Mouse (Mus musculus): ENCODE measurements around the gene Herc4.
"Not testable (repeated sequence)": the region's sequence is repeated elsewhere in the genome, so short reads cannot be mapped to it uniquely, and the experiment has no call there.

The Herc4 gene

DNA sequence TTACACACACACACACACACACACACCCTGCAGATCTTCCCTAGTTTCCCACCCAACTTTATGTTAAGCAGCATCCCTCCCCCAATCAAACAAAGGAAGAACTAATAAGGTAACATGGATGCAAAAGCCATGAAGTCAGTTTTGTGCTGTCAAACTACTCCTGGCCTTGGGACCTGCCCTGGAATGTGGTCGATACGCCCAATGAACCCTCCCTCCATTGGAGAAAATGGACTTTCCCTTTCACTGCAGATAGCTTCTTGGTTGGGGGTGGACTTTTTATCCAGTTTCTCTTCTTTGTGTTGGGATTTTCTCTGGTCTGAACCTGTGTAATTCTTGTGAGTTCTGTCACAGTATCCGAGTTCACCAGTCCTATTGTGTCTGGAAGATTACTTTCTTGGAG is 15.1 kb downstream of the Herc4 start:
- no peak for DNase-seq

DNA sequence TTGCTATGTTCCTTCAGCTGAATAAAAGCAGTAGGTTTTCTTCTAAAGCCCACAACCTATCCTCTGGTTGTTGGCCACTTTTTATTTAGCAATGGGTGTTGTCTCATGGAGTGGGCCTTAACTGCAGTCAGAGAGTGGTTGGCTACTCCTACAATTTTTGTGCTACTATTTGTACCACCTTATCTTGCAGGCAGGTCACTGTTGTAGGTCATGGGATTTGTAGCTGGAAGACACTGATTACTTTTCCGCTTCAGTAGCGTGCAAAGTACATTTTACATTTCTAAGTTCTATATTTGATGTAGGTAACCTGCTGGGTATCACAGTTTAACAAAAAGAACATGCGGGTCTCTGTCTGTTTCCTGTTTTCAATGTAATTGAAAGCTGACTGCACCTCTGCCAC is 15.7 kb downstream of the Herc4 start:
- DNase-seq: no peak

DNA sequence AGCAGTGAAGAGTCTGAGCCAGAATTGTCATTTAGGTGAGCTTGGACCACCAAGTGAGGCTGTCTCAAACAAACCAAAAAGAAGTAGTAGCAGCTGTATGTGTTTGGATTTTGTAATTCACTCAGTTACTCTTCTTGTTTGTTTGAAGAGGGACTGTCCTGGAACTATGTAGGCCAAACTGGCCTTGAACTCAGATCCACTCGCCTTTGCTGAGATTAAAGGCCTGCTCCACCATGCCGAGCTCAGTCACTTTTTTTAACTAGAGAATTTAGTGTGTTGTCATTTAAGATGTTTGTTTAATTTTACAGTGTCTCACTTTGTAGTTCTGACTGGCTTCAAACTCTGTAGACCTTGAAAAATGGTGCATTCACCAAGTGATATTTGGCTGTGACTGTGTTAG is 24.3 kb downstream of the Herc4 start:
- DNase-seq: no peak

DNA sequence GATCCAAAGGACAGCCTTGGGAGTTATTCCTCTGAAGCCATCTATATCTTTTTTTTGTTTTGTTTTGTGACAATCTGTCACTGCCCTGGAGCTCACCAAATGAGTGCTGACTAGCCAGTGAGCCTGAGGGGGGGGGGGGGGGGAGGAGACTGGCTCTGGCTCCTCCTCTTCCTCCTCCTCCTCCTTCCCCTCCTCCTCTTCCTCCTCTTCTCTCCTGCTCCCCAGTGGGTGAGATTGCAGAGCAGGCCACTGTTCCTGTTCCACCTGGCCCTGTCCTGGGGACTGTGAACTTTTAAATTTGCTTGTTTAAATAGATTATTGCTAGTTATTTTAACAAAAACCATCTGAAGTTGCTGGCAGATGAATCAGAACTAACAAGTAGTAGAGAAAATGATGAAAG is 28.8 kb downstream of the Herc4 start:
- DNase-seq: no peak

DNA sequence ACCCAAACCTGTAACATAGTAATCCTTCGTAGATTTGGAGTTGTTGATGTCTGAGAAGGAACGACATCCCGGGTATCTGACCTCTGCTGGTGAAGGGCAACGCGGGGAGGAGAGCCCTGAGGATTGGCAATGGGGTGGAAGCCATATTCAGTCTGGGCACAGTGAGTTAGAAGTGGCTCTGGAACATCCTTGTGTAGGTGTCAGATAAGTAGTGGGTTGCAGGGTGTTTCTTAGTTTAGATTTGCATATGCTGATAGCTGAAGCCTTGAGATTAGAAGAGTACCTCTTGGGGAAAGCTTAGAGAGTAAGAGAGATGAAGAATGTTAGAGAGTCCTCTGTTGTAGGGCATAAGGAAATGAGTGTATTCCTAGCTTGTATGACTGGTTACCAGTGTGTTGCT is 29.3 kb downstream of the Herc4 start:
- no peak for DNase-seq

DNA sequence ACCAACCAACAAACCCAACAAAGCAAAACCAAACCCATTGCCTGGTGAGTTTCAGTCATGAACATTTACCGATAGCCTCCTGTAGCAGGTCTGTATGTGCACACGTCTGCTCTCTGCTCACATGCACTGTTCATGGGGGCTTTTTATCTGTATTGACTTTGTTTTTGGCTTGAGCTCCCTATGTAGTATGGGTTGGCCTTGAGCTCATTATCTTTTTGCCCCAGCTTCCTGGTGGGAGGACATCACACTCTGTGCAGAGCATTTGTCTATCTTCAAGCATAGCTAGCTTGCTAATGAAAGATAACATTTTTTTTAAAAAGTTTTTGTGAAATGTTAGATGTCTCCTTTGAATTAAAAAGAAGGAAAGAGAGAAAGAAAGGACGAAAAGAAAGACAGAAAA is 33.4 kb downstream of the Herc4 start:
- DNase-seq: no peak

DNA sequence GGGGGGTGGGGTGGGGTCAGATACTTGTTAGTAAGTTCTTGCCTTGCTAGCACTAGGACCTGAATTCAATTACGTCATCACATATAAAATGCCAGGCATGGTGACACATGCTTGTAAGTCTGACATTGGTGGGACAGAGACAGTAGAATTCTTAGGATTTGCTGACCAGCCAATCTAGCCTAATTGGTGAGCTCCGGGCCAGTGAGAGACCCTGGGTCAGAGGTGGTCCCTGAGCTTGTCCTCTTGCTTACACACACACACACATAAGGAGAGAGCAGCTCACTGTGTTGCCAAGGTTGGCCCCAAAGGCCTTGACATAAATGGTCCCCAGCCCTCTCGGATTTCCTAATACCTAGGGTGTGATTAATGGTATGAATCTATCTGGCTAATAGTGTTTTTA is 36.2 kb downstream of the Herc4 start:
- DNase-seq: no peak

DNA sequence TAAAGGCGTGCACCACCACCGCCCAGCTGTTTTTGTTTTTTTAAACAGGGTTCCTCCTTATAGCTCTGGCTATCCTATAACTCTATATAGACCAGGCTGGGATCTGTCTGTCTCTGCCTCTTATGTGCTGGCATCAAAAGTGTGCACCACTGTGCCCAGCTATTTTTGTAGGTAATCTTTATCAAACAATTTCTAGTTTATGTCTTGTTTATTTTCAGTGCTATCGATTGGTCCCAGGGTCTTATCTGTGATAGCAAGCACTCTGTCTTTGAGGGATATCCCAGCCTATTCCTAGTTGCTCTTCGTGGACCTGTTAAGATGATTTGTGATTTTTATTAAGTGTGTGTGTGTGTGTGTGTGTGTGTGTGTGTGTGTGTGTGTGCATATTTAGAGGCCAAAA is 38.8 kb downstream of the Herc4 start:
- no peak for DNase-seq

DNA sequence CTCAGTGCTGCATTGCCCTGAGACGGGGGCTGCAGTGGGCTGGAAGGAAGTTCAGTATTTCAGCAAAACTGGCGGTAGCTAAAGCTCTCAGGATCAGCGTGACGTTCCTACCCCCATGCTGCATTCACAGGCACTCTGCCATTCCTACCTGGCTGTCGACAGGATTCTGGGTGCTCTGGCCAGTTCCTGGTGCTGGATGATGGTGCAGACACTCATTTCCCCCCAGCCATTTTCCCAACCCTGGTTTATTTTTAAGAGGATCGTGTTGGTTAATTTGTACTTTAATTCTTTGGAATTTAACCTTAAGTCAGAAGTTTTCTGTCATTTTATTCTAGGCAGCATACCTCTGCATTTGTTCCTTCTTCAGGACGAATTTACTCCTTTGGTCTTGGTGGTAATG is 39.2 kb downstream of the Herc4 start:
- peak; percentile 36 for DNase-seq

DNA sequence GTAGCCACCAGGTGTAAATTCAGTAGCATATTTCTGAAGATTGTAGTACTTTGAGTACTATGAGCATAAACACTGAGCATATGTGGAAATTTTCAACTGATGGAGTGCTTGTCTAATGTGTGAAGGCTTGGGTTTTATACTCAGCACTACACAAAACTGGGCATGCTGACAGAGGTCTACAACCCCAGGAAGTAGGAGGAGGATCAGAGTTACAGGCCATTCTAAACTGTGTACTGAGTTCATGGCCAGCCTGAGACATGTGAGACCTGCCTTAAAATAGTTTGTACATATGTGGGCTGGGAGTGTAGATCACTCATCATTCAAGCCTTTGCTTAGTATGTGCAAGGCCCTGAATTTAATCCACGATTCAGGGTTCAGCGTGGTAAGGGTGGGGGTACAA is 58.7 kb downstream of the Herc4 start:
- DNase-seq: no peak

DNA sequence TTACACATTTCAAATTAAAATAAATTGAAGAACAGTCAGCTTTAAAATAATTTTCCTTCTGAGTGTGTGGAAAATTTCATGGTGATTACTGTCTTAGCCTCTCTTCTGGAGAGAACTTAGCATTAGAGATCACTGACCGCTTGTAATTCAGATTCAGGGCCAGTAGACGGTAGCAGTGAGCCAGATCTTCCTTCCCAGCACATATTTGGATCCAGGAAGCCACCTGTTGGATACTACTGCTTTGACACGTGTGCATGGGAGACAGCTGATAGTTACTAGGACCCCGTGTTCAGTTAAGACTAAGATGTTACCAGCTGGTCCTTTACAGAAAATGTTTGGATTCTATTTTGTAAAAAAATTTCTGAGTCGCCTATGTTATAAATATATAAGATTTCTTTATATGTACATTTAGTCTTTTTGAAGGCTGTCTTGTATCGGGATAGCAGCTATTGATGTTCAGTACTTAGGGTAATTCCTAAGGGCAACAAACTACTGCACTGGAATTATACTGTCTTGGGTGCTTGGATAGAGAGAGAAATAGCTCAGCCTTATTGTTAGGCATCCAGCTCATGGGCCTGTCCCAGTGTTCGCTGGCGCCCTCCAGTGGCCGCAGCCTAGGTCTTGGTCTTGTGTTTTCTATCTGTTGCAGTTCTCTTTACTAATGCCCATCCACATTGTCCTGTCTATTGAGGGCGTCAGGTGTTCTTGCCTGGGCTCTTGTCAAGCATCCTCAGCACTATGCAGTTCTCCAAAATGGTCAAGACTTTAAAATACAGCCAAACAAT is 65.2 kb downstream of the Herc4 start:
- DNase-seq: peak; percentile 76

DNA sequence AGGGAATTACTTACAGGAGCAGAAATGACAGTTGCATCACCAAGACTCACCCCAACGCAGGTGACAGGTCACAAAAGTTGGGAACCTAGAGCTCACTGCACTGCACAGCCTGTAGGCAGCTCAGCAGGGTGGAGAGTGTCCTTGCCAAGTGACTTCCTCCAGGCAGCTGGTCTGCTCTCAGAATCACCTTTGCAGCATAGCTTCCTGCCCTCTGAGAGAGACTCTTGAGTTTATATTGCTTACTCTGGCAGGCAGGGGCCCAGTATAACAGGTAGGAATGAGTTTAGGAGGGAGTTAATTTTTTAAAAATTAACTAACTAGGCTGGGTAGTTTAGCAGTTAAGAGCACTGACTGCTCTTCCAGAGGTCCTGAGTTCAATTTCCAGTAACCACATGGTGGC is 70.1 kb downstream of the Herc4 start:
- peak; percentile 66 for DNase-seq

DNA sequence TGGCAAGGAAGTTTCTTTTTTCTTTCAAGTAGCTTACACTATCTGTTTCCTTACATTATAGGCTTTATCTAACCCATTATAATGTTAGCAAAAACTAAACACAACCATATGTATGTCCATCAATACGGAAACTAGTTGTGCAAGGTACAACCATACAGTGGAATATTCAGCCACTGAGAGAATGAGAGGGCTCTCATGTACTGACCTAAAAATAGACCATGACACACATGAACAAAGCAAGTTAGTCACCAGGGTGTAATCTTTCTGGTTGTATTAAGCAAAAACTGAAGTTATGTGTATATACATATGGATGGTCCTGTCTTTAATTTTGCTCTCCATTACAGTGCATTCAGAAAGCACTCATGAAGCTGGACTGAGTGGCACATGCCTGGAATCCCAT is 83.5 kb downstream of the Herc4 start:
- DNase-seq: no peak

DNA sequence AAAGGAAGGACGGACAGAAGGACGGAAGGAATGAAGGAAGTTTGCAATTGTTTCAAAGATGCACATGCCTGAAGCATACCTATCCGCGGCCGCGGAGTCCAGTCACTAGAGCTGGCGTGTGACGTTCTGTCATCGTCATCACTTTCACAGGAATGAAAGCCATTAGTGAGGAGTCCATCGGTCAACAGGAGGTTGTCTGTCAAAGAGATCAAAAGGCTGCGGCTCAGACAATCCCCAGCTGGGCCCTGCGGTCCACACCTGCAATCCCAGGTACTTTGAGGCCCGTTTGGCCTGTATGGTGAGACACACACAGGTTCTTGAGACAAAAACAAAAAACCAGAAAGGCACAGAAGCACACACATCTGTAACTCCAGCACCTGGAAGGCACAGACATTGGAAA is 93.3 kb downstream of the Herc4 start:
- DNase-seq: peak; percentile 33

DNA sequence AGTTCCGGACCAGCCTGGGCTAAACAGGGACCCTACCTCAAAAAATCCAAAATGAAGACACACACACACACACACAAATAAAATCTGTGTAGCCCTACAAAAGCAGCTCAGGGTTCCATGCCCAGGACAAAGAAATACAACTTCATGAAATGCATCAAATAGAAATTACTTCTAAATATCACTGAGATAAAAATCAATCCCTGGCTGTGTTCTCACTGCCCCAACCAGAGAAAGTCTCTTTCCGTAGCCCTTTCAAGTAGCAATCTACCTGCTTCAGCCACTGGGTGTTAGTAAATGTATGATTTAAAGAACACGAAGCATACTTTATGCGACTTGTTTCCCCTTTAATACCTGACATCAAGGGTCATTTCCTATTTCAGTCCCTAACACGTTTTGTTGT is 93.7 kb downstream of the Herc4 start:
- no peak for DNase-seq

DNA sequence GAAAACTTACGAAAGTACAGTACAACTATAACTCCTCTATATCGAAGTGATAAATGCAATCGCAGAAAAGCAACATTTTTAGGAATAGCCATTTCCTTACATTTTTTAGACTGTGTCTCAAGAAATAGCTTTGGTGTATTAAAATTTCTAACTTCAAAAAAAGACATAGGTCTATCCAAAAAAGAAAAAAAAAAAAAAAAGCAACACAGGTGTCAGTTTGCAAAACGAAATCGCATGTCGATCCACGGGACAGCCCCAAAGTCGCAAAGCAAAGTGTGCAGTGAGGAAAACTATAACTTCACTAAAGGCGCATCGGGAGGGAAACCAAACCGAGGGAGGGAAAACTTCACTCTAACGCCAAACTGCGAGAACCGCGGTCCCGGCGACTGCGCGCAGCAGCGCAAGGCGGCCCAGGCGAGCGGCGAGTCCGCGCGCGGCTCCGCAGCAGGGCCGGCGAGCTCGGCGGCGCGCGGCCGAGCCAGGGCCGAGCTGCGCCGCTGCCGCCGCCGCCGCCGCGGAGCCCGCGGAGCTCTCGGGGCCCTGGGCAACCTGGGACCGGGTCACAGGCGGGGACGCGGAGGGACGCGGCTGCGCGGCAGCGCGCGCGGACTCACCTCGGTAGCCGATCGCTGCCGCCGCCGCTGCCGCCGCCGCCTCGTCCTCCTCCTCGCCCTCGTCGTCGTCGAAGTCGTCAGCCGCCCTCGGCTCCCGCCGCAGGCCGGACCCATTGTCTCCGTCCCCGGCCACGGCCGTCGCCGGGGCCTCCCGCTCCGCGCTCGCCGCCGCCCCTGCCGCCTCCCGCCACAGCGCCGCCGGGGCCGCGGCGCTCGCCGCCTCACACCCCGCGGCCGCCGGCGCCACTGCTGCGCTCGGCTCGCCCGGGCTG is 94.6 kb downstream of the Herc4 start:
- DNase-seq: peak; percentile 37

DNA sequence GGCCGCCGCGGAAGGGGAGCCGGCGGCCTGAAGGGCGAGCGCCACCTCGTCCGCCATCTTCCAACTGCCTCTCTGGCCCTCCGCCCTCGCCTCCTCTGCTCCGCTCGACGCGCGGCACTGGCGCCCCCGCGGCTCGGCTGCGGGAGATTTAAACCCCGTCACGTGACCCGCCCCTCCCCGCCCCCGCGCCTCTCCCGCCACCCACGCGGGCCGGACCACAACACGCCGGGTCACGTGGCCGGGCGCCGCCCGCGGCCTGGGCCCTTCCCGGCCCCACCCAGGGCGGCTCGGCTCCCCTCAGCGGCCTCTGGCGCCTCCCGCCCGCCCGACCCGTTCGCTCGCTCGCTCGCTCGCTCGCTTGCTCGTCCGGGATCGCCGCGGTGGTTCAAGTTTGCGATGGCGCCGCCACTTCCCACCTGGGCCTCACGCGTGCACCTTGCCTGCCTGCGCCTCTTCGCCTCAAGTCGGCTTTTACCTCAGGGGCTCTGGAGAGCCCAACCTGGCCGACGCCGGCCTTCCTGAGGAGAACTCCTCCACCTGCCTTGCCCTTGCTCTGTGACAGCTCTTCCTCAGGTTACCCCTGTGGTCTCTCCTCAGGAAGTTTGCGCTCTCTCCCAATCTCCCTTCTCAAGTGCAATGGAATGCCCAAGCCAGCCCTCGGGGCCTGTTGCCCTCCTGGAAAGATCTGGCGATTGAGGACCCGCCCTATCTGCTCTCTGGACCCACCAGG is 95.5 kb downstream of the Herc4 start:
- DNase-seq: peak; percentile 87

DNA sequence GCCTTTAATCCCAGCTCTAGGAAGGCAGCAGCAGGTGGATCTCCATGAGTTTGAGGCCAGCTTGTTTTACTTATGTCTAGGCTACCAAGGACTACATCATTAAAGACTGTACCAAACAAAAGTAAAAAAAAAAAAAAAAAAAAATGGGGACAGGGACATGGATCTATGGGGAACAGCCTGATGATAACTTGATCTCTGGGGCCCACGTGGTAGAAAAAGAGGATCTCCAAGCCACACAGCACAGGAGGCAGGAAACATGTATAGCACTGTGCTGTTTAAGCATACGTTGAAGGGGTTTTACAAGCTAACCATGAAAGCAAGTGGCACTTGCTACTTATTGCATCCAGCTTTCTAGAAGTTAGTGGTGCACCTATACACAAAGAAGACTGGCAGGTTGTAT is 97.7 kb downstream of the Herc4 start:
- no peak for DNase-seq

DNA sequence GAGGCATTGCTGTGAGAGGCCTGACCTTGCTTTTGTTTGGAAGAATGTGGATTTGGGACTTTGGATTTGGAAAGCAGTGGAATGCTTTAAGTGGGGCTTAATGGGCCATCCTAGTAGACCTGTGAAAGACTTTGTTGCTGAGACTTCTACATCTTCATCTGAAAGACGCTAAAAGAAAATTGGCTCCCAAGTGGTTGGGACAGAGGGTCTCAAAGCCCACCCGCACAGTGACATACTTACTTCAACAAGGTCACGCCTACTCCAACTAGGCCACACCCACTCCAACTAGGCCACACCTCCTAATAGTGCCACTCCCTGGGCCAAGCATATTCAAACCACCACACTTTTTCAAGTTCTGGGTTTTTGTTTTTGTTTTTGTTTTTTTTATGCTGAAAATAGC is 101.1 kb downstream of the Herc4 start:
- DNase-seq: no peak

DNA sequence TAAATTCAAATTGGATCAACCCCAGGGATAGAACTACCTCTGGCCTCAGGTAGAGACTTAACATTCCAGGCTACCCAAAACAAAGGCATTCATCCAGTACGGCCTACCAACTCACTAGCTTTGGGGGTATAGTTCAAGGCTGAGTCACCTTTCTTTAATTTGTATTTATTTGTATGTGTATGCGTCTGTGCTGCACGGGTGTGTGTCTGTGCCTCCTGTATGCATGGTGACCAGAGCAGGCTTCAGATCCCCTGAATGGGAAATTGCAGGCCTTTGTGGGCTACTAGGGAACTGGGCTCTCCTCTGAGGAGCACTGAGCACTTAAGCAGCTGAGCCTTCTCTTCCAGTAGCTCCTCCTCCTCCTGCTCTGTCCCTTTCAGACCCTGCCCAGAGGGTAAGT is 104.7 kb downstream of the Herc4 start:
- no peak for DNase-seq

DNA sequence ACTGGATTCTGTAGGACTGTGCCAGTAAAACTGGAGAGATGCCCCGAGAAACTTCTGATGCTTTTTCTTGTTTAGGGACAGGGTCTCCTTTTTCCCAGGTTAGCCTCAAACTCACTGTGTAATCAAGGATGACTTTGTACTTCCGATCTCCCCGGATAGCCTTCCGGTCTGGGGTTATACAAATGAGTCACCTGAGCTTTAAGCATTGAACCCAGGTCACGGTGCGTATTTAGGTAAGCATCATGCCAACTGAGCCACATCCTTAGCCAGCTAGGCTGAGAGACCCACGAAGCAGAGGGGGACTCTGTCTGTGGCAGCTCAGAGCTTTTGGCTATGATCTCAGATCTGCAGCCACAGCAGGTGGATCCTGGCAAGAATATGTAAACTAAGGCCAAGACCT is 107.1 kb downstream of the Herc4 start:
- DNase-seq: no peak

DNA sequence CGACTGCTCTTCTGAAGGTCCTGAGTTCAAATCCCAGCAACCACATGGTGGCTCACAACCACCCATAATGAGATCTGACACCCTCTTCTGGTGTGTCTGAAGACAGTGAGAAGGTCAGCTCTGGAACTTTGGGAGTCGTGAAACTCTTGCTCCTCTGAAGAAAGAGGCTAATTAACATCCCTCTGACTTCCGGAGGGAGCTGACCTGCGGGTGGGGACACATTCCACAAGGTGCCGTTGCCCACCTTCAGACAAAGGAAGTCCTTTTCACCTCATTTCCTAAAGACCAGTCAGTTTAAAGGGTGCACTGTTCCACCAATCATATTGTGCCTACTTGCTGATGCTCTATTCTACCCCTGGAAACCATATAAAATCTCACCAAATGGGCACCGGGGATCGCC is 107.5 kb downstream of the Herc4 start:
- not testable (repeated sequence) for DNase-seq

DNA sequence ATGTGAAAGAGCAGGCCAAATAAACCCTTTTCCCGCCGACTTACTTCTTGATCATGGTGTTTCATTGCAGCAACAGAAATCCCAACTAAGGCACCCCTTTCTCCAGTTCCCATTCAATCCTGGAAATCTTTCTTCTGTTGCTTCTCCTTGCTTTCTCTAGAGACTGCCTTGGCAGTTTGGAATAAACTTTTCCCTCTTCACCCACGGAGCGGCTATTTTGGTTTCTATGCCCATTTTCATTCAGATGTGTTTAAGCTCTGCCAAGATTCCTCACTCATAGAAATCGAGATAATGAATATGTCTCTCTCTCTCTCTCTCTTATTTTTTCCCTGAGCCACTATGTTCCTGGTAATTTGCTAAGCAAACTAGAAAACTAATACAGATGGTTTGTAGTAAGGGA is 108.5 kb downstream of the Herc4 start:
- DNase-seq: no peak

DNA sequence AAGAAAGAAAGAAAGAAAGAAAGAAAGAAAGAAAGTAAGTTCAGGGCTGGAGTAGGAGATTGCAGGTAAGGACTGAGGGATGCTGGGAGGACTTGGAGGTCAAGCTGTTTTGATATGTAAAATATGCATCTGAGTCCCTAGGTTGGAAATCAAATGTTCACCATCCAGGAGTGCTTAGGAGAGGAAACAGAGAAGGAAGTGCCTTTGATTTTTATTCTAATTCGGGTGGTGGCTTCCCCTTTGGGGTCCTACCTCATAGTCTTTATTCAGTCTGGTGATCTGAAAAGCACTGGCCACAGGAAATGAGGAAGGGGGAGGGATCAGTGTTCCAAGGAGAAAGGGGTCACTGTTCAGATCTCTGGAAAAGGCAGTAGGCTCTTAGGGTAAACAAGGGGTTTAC is 116.9 kb downstream of the Herc4 start:
- no peak for DNase-seq

Data from kidney, adult 11 months (tissue).